Mouse (Mus musculus): ENCODE measurements at regions not wholly inside any gene's neighbourhood (a gene's known extent, or its start where the extent isn't known, plus 50 kb on each side); places are given as distances from the start of the nearest gene placed in this dataset.

DNA sequence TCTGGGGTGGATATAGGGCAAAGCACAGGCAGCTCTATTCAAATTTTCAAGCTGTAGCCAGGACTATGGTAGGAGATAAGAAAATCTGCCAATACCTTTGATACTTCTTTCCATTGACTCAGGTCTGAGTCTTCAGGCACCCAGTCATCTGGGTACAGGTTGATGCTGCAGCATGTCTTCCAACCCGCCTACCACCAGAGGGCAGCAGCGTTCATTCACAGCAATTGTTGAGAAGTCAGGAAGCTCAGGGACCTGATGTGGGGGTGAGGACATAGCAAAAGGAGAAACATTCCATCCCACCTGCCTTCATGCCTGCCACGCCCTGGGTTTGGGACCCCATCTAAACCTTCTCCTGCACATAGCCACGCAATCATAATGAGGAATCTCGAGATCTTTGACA, 118.2 kb upstream of the Gm21876 start:
- DNase-seq (ENCODE audit: low spot score in 2 of 2): peak; percentile 9 to 25

- no peak for DNase-seq (ENCODE audit: low spot score in 2 of 2)
These were observed 120.0 kb upstream of the Gm21876 start for GRCm38 (mm10) chrX:21295460-21295859.

GRCm38 (mm10) chrX:21297349-21297748, 121.9 kb upstream of the Gm21876 start:
- no peak for DNase-seq (ENCODE audit: low spot score in 2 of 2)

- DNase-seq (ENCODE audit: low spot score in 2 of 2): no peak
These were observed 149.8 kb upstream of the Agtr2 start for GRCm38 (mm10) chrX:21334499-21335032.

DNA sequence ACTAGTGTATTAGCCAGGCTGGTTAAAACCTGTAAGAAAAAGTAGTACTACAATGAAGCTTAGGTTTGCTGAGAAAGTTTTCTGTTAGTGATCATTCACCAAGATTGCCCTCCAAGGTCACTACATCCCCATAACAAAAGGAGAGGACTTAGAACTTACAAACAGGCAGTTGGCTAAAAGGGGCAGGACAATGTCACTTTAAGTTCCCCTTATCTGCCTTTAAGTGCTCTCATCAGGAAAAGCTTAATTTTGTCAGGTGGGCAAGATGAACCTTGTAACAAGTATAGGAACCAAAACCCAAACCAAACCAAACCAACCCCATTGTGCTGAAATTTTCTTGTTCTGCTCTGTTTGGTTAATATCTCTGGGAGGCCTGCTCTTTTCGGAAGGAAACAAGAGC, 139.9 kb upstream of the Agtr2 start:
- DNase-seq (ENCODE audit: low spot score in 2 of 2): no peak

DNA sequence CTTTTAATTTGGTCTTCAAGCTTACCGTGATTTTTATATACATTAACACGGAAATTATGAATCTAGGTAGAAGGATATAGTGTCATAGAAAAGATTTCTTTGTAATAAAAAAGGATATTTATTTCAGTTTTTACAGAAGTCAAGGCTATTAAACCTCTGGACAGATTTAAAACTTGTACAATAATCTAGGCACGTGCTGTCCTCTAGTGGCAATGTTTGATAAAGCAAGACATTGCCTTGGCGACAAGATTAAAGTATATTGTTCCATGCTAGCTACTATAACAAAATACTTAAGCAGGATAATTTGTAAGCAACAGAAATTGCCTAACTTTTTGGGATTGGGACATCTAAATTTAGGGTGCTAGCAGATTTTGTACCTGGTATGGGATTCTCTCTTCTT, 133.8 kb upstream of the Agtr2 start:
- DNase-seq (ENCODE audit: low spot score in 2 of 2): peak in 1 of 2 experiments; percentile 4

DNA sequence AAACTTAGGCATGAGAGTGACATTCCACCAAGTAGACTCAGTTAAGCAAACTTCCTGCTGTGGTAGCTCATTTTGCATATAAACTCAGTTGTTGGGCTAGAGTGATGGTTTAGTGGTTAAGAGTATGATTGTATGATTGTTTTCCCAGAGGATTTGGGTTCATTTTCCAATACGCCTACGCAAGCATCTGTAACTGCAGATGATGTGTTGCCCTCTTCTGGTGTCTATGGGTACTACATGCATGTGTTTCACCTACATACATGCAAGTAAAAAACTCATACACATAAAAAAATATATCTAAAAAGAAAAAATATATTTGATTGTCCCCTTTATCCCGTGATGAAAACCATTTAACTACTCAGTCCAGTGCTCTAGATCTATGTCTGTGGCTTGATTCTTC, 132.0 kb upstream of the Agtr2 start:
- DNase-seq (ENCODE audit: low spot score in 2 of 2): peak in 1 of 2 experiments; percentile 2

GRCm38 (mm10) chrX:21360771-21361667, 123.3 kb upstream of the Agtr2 start:
- peak; percentile 19 to 47 for DNase-seq (ENCODE audit: low spot score in 2 of 2)

DNA sequence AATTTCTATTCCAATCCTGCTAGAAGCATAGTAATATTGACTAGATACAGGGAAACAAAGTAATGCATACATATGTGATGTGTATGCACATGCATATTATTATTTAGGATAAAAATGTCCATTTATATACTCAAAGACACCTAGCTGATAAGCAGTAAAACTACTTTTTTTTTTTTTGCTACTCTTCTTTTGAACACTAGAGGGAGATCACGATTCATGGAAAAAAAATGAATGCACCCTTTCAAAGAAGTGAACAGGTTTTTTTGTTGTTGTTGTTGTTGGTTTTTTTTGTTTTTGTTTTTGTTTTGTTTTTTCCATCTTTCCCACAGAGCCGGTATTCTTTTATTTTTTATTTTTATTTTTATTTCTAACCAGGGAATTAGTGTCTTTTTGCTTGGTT, 99.1 kb upstream of the Agtr2 start:
- DNase-seq (ENCODE audit: low spot score in 2 of 2): no peak

DNA sequence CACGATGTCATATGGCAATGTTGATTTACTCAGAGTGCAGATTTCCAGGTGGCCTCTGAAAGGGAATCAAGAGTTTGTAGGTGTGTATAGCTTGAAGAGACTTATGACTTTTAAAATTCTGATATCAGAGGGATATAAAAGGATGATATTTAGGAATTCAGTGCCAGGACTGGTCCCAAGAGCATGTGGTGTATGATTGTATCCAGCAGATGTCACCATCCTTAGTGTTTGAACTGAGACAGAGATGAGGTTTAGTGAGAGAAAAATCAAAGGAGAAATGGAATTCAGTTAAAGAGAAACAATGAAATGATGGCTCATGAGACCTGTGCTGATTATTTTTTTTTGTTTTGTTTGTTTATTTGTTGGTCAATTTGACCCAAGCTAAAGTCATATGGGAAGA, 94.4 kb upstream of the Agtr2 start:
- no peak for DNase-seq (ENCODE audit: low spot score in 2 of 2)

DNA sequence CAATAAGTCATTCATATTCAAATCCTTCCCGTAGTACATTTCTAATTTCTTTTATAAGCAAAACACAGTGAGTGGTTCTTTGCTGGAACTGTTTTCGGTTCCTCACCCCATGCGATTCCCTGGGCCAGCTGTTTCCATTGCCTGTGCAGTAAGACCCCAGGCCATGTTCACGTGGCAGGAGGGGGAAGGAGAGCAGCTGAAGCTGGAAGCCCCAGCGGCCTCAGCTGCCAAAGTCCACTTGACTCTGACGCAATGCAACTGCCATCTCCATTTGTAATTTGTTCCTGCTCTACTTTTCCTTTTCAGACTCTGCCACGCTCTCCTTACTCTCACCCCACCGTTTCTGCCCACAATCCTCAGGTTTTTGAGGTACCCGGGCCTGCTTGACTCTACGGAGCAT, 91.1 kb upstream of the Agtr2 start:
- no peak for DNase-seq (ENCODE audit: low spot score in 2 of 2)

DNA sequence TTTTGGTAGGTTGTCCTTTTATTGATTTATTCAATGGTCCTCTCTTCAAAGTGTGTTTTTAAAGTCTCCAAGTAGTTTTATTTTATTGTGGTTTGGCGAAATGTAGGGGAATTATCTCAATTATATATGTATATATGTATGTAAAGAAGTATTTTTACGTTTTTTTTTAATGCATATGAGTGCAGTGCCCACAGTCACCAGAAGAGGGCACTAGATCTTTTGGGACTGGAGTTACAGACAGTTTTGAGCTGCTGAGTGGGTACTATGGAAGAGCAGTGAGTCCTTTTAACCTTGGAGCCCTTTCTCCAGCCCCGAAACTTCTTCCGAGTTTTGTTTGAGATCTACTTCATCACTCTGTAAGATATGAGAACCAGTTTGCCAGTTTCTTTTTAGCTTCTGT, 59.5 kb upstream of the Agtr2 start:
- peak in 1 of 2 experiments; percentile 0 for DNase-seq (ENCODE audit: low spot score in 2 of 2)

GRCm38 (mm10) chrX:21428081-21428480, 56.3 kb upstream of the Agtr2 start:
- DNase-seq (ENCODE audit: low spot score in 2 of 2): no peak

DNA sequence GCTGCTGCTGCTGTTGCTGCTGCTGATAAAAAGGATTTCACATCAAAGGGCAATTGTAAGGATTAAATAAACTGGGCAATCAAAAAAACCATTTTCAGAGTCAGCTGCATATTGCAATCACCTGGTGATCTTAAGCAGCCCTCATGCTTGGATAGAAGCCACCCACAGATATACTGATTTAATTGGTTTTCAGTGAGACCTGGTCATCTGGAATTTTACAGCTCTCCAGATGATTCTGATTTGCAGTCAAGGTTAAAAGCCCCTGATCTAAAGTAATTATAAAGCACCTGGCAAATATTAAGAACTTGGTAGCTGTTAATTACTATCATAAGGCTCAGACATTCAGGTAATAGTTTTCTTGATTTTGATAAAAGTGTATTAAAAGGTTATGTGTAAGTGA, 50.8 kb upstream of the Agtr2 start:
- DNase-seq (ENCODE audit: low spot score in 2 of 2): no peak

Measured in cerebellum, postnatal 4 days (tissue).